Mouse (Mus musculus) lung, postnatal 0 days (tissue): Measurements from ENCODE around the gene Kcnk10. TPM values are rescaled to one million over a fixed set of nuclear protein-coding genes. Genes with fewer than 3 reads are reported as not detected.

Source experiments
- ATAC-seq: fragments of 200-750 bp; cut with Nextera tagmentation; 2 replicates; pipeline ENCODE4 v1.8.0; 2017; ENCODE audit warnings: moderate library complexity
- DNase-seq: peaks from one replicate; pipeline ENCODE4 v3.0.0-alpha.2; 2016; ENCODE audit warnings: low spot score
- H3K27ac ChIP-seq: fragments of 300-500 bp; sonication (generic); 2 replicates; pipeline ENCODE4 v1.5.1; 2014; ENCODE audit warnings: antibody characterized with exemption, mild to moderate bottlenecking, low read length, mixed read lengths
- H3K27me3 ChIP-seq: fragments of 300-500 bp; sonication (generic); replicated peaks from 2 replicates; pipeline ENCODE4 v1.6.1; 2014; ENCODE audit warnings: low read length, mixed read lengths; ENCODE audit not compliant: insufficient read depth
- H3K36me3 ChIP-seq: fragments of 300-500 bp; sonication (generic); 2 replicates; pipeline ENCODE4 v1.6.1; 2014; ENCODE audit warnings: low read length, mixed read lengths; ENCODE audit not compliant: insufficient read depth
- H3K4me1 ChIP-seq: fragments of 300-500 bp; sonication (generic); 2 replicates; pipeline ENCODE4 v1.6.1; 2014; ENCODE audit warnings: antibody characterized with exemption, low read depth, low read length, mixed read lengths; ENCODE audit not compliant: insufficient read depth
- H3K4me2 ChIP-seq: fragments of 300-500 bp; sonication (generic); replicated peaks from 2 replicates; pipeline ENCODE4 v1.6.1; 2014; ENCODE audit warnings: low read depth, mild to moderate bottlenecking, low read length, moderate library complexity, mixed read lengths
- H3K4me3 ChIP-seq: fragments of 300-500 bp; sonication (generic); 2 replicates; pipeline ENCODE4 v1.5.1; 2014; ENCODE audit warnings: low read depth, low read length
- H3K9ac ChIP-seq: fragments of 300-500 bp; sonication (generic); replicated peaks from 2 replicates; pipeline ENCODE4 v1.6.1; 2014; ENCODE audit warnings: low read depth, mild to moderate bottlenecking
- H3K9me3 ChIP-seq: fragments of 300-500 bp; sonication (generic); 2 replicates; pipeline ENCODE4 v1.6.1; 2016; ENCODE audit warnings: low read length, mixed read lengths
- CTCF ChIP-seq: IDR thresholded peaks from 2 replicates; pipeline ENCODE4 v1.5.1; 2016; ENCODE audit warnings: antibody characterized with exemption, mild to moderate bottlenecking
- EP300 ChIP-seq: IDR thresholded peaks from 2 replicates; pipeline ENCODE4 v1.6.1; 2016; ENCODE audit warnings: antibody characterized with exemption, mild to moderate bottlenecking, control low read depth
- WGBS: fragments of 180-500 bp; shearing (Covaris S2); extraction: QIAGEN DNeasy Blood & Tissue Kit; methylation state at CpG from one replicate; pipeline ENCODE4 v1.1.7; 2014; 5-methylcytosine and 5-hydroxymethylcytosine counted together
- polyA plus RNA-seq: library from polyadenylated mRNA; unstranded; fragments of >200 nt; fragmentation: Nextera tagmentation; extraction: Ambion mirVana; gene quantifications from 2 replicates; pipeline ENCODE4 v1.2.1, GENCODE M21; 2015

Kcnk10 gene
- polyA plus RNA-seq, 1 experiment from 2014 or later, result 0.06 TPM

DNA sequence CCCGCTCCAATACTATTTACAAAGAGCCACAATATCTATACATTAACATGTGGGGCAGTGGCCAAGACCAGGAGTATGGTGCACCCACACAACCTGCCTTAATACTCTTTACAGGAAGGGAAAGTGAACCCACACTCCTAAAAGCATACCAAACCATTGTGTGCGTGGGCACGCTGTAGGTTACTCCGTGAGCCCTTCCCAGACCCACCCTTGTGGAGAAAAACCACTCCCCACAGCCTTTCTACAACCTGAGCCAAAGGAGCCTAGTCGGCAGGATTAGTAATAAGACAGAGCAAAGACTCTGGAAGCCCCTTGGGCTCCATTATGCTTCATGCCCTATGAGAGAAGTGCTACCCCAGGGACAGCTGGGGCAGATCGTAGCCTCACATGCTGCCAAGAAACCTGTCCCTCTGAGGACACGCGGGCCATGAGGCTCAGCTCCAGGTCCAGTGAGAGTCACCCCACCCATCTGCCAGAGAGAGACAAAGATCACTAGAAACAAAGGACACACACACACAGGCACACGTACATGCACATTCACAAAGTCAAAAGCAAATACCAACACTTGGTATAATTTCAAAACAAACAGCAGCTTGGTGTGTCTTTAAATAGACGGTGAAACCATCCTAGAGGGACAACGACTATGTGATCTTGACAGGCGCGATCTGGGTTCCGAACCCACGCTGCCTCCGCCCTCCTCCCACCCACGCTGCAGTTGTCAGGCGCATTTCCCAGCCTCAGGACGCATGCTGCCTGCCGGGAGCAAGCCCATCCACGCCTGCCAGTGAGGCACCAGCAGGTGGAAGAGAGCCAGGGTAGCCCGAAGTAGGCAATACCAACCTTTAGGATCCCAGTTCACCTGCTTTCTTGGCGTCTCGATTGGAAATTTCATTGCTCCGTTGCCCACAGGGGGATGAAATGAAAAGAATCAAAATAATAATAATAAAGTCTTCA lies 4.5 kb downstream of the Kcnk10 start:
- Histone ChIP-seq H3K4me3 (peak overlapping the region; percentile 48; the same call in 1 of the 2 replicates), H3K4me2 (peak overlapping the region; percentile 74), H3K4me1 (no peaks in the 10 kb centered on the region), H3K9ac (no peak overlapping the region), H3K27ac (no peak overlapping the region), H3K9me3 (no peaks in the 10 kb centered on the region), H3K27me3 (peaks cover 49% of the 10 kb centered on the region), H3K36me3 (no peaks in the 10 kb centered on the region)
- ATAC-seq, result no peak
- 20% methylated on average over 25 of the region's 25 CpGs for WGBS
- no peak for TF ChIP-seq EP300
- no peak for TF ChIP-seq CTCF
- no peak for DNase-seq

DNA sequence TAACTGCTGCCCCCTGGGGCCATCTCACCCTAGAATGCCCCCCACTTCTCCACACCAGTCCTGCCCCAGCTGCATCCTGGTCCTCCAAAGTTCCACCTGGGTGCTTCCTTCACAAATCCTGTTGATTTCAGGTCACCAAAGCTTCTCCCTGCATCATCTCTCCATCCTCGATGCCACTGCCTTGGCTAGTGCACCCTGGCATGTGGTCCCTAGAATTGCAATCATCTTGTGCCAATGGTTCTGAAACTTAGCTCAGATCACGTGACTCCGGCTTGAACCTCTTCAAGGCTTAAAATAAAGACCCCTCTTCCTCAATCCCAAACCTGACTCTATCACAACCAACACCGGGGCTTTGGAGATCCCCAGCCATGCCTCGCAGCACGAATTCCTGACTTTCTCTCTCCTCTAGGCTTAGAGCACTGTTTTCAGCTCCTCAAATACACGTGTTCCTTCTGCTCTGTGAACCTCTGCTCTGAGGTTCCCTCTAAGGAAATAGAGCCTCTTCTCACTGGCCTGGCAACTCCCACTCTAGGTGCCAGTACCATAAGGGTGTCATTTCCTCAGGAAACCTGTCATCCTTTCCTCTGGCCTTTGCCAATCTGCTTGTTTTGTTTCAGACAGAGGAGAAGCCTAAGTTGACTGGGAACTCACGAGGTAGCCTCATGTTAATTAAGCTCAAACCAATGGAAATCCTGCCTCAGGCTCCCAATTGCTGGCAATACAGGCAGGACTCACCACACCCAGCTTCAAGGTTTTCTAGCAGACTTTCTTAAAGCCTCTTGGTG lies 6.0 kb downstream of the Kcnk10 start:
- TF ChIP-seq EP300 (no peak), CTCF (no peak)
- Histone ChIP-seq H3K27ac (no peak overlapping the region), H3K27me3 (peaks cover 40% of the 10 kb centered on the region)

DNA sequence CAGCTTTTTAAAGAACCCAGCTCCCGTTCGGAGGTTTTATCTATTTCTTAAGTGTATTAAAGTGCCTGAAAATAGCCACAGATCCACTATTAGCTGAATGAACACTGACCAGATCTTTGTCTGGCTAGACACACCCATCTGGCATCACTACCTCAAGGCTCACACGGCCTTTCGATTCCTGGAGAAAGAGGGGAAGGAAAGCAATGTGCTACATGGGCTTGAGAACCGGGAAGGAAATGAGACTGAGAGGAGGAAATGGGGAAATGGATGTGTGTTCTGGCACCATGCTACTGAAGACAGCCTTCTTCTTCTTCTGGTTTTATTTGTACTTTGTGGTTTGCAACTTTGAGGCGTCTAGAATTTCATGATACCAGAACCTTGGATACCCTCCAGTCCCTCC lies 8.7 kb downstream of the Kcnk10 start:
- Histone ChIP-seq H3K4me3 (no peak overlapping the region), H3K27me3 (peaks cover 13% of the 10 kb centered on the region), H3K27ac (no peak overlapping the region), H3K9ac (no peak overlapping the region), H3K4me2 (no peak overlapping the region), H3K4me1 (no peaks in the 10 kb centered on the region), H3K36me3 (no peaks in the 10 kb centered on the region), H3K9me3 (no peaks in the 10 kb centered on the region)
- TF ChIP-seq CTCF, result no peak
- no peak for TF ChIP-seq EP300
- no peak for ATAC-seq
- no peak for DNase-seq
- WGBS, result 64% methylated on average over 6 of the region's 6 CpGs

More for the DNA sequence above, 6.0 kb downstream of the Kcnk10 start:
- Histone ChIP-seq H3K4me3 (no peak overlapping the region), H3K4me2 (no peak overlapping the region), H3K9me3 (no peaks in the 10 kb centered on the region), H3K4me1 (no peaks in the 10 kb centered on the region), H3K36me3 (no peaks in the 10 kb centered on the region), H3K9ac (no peak overlapping the region)
- 39% methylated on average over 8 of the region's 8 CpGs for WGBS
- DNase-seq (no peak), ATAC-seq (no peak)

DNA sequence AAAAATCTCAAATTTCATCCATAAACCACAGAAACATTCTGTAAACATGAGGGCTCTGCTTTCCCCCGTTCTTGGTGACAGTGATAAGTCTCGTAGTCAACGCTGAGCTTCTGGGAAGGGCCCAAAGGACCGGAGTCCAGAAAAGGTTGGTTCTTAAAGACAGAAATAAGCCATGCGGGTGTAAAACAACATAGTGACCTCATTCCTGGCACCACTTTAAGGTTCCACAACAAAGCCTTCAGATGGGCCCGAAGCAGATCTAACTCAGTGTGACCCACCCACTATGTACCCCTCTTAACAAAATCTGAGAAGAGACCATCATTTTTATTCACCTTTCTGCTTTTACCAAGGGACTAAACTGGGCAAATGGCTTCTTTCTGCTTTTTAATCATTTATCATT lies 10.2 kb downstream of the Kcnk10 start:
- no peak overlapping the region for H3K4me3 ChIP-seq
- WGBS, result 70% methylated on average over 6 of the region's 6 CpGs

DNA sequence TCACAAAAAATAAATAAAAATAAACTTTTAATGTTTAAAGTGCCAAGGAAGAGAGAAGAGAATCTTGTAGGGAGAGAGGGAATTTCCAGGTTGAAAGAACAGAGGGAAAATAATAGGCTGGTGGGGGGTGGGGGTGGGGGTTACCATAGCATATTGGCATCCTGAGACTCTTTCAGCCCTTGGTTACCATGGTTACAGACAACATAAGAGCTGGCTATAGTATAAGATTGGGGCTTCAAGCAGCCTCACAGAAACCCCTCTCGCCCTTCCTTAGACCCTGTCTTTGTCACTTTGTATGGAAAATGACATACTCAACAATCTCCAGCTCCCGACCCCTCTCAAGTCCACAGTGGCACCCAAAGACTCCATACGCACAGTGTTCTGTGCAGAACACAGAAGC lies 13.7 kb downstream of the Kcnk10 start:
- no peaks in the 10 kb centered on the region for H3K36me3 ChIP-seq
- DNase-seq (no peak), ATAC-seq (no peak)
- no peaks in the 10 kb centered on the region for H3K4me1 ChIP-seq
- no peak overlapping the region for H3K4me2 ChIP-seq
- WGBS, result 61% methylated on average over 3 of the region's 3 CpGs
- no peak overlapping the region for H3K9ac ChIP-seq
- TF ChIP-seq CTCF, result no peak
- H3K9me3 ChIP-seq, result no peaks in the 10 kb centered on the region
- no peak overlapping the region for H3K27ac ChIP-seq
- no peaks in the 10 kb centered on the region for H3K27me3 ChIP-seq
- H3K4me3 ChIP-seq, result no peak overlapping the region

More for the DNA sequence above, 10.2 kb downstream of the Kcnk10 start:
- H3K27me3 ChIP-seq, result no peaks in the 10 kb centered on the region
- DNase-seq, result no peak
- no peaks in the 10 kb centered on the region for H3K4me1 ChIP-seq
- ATAC-seq, result no peak
- no peak for TF ChIP-seq CTCF
- no peak for TF ChIP-seq EP300
- no peak overlapping the region for H3K27ac ChIP-seq
- H3K36me3 ChIP-seq, result no peaks in the 10 kb centered on the region
- no peaks in the 10 kb centered on the region for H3K9me3 ChIP-seq
- H3K9ac ChIP-seq, result no peak overlapping the region
- H3K4me2 ChIP-seq, result no peak overlapping the region

DNA sequence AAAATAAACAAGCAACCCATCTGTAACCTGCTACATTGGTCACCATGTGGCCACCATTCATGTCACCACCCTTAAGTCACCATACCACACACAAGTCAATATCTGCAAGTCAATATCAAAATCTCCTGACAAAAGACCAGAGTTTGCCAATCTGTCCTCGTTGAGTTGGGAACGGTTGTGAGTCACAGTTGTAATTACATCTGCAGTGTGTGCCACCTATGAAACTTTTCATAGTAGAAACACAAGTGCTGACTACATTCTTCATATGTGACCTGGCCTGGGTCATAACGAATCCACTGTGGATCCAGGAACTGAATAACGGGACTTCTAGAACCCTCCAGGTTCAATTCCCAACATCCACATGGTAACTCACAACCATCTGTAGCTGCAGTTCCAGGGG lies 14.8 kb downstream of the Kcnk10 start:
- 82% methylated on average over 4 of the region's 4 CpGs for WGBS
- no peak for TF ChIP-seq CTCF
- no peak for TF ChIP-seq EP300
- ATAC-seq, result no peak

More for the DNA sequence above, 14.8 kb downstream of the Kcnk10 start:
- H3K27ac ChIP-seq, result no peak overlapping the region
- H3K9ac ChIP-seq, result no peak overlapping the region
- H3K4me3 ChIP-seq, result no peak overlapping the region
- no peak overlapping the region for H3K4me2 ChIP-seq
- H3K27me3 ChIP-seq, result no peaks in the 10 kb centered on the region
- H3K4me1 ChIP-seq, result no peaks in the 10 kb centered on the region
- no peaks in the 10 kb centered on the region for H3K36me3 ChIP-seq
- no peak for DNase-seq
- no peaks in the 10 kb centered on the region for H3K9me3 ChIP-seq
